Mouse (Mus musculus) limb, embryonic 14.5 days (tissue): ENCODE results near the gene Fndc11. TPM values are rescaled to one million over a fixed set of nuclear protein-coding genes. Genes with fewer than 3 reads are reported as not detected.

Source experiments
- ATAC-seq: fragments of 200-750 bp; cut with Nextera tagmentation; 2 replicates; pipeline ENCODE4 v1.8.0; 2017; ENCODE audit warnings: low read depth, moderate number of reproducible peaks, moderate TSS enrichment; ENCODE audit not compliant: low FRiP score
- DNase-seq: peaks from one replicate; pipeline ENCODE4 v3.0.0-alpha.2; 2015; ENCODE audit warnings: low spot score
- H3K27ac ChIP-seq: fragments of 300-500 bp; sonication (generic); replicated peaks from 2 replicates; pipeline ENCODE4 v1.5.1; 2014; ENCODE audit warnings: low read depth, mild to moderate bottlenecking, low read length, moderate library complexity, mixed read lengths
- H3K27me3 ChIP-seq: fragments of 300-500 bp; sonication (generic); 2 replicates; pipeline ENCODE4 v1.6.1; 2014; ENCODE audit warnings: low read length, mixed read lengths; ENCODE audit not compliant: control insufficient read depth, insufficient read depth
- H3K36me3 ChIP-seq: fragments of 300-500 bp; sonication (generic); 2 replicates; pipeline ENCODE4 v1.6.1; 2014; ENCODE audit warnings: mild to moderate bottlenecking, low read length, moderate library complexity, mixed read lengths; ENCODE audit not compliant: control insufficient read depth, insufficient read depth
- H3K4me1 ChIP-seq: fragments of 300-500 bp; sonication (generic); 2 replicates; pipeline ENCODE4 v1.6.1; 2014; ENCODE audit warnings: antibody characterized with exemption, low read length, mixed read lengths; ENCODE audit not compliant: control insufficient read depth, insufficient read depth
- H3K4me2 ChIP-seq: fragments of 300-500 bp; sonication (generic); replicated peaks from 2 replicates; pipeline ENCODE4 v1.6.1; 2014; ENCODE audit warnings: low read depth, mild to moderate bottlenecking, low read length, moderate library complexity; ENCODE audit not compliant: severe bottlenecking
- H3K4me3 ChIP-seq: fragments of 300-500 bp; sonication (generic); replicated peaks from 2 replicates; pipeline ENCODE4 v1.5.1; 2014; ENCODE audit warnings: low read length
- H3K9ac ChIP-seq: fragments of 300-500 bp; sonication (generic); 2 replicates; pipeline ENCODE4 v1.6.1; 2014; ENCODE audit warnings: mild to moderate bottlenecking, low read depth, low read length, moderate library complexity; ENCODE audit not compliant: severe bottlenecking
- H3K9me3 ChIP-seq: fragments of 300-500 bp; sonication (generic); 2 replicates; pipeline ENCODE4 v1.6.1; 2016; ENCODE audit warnings: low read length; ENCODE audit not compliant: control insufficient read depth
- POLR2A ChIP-seq: fragments of 200-500 bp; IDR thresholded peaks from 2 replicates; pipeline ENCODE4 v1.8.0; 2012; ENCODE audit warnings: inconsistent platforms, mild to moderate bottlenecking, moderate library complexity, borderline replicate concordance; ENCODE audit not compliant: insufficient read depth, insufficient read length; ENCODE audit errors: extremely low read depth
- WGBS: fragments of 180-500 bp; shearing (Covaris S2); extraction: QIAGEN DNeasy Blood & Tissue Kit; methylation state at CpG from one replicate; pipeline ENCODE4 v1.1.7; 2014; 5-methylcytosine and 5-hydroxymethylcytosine counted together
- polyA plus RNA-seq, 2 experiments: library from polyadenylated mRNA; depleted of rRNA in 1 of 2; stranded (reverse) in 1 of 2; unstranded in 1 of 2; fragments of >200 nt; fragmentation: Nextera tagmentation in 1 of 2; extraction: Ambion mirVana in 1 of 2; gene quantifications; 2 replicates each; pipeline versions ENCODE4 v1.2.1 to v1.2.3; 2012 to 2014

Fndc11 gene
- polyA plus RNA-seq, 2 experiments, result 0.28 TPM; not detected in 1

DNA sequence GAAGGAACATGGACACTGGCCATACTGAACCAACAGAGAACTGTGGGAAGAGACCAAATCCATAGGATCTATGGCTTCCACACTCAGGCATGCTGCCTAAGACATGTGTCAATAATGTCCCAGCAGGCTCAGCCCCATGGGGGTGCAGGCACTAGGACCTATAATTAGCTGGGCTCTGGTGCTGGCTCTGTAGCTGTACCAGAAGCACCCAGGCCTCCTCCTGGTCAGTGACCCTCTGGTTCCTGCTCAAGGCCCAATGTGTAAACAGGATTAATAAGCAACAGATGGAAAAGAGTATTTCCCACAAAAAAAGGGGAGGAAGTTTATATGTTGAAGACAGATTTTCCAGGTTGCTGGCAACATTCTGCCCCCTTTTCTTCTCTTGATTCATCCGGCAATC, 33.4 kb downstream of the Fndc11 start:
- 90% methylated on average over 1 of the region's 1 CpGs for WGBS
- Histone ChIP-seq H3K4me1 (no peaks in the 10 kb centered on the region), H3K4me3 (no peak overlapping the region), H3K4me2 (no peak overlapping the region), H3K9ac (no peak overlapping the region), H3K27ac (no peak overlapping the region), H3K36me3 (peaks cover 57% of the 10 kb centered on the region), H3K27me3 (no peaks in the 10 kb centered on the region), H3K9me3 (no peaks in the 10 kb centered on the region)
- DNase-seq (no peak), ATAC-seq (no peak)
- TF ChIP-seq POLR2A, result no peak

DNA sequence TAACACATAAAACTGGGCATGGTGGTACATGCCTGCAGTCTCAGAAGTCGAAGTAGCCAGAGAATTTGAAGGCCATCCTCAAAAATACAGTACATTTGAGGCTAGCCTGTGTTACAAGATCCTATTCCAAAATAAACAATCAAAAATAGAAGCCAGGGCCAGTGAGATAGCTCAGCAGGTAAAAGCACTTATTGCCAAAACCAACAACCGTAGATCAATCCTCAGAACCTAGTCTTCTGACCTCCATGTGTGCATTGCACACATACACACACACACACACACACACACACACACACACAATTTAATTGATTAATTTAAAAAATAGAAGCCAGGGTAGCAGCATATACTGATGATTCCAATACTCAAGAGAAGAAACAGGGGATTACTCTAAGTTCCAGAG, 47.0 kb downstream of the Fndc11 start:
- no peaks in the 10 kb centered on the region for H3K4me1 ChIP-seq
- 88% methylated on average over 2 of the region's 2 CpGs for WGBS
- H3K9me3 ChIP-seq, result no peaks in the 10 kb centered on the region
- peaks cover 77% of the 10 kb centered on the region for H3K36me3 ChIP-seq
- H3K4me2 ChIP-seq, result no peak overlapping the region
- H3K4me3 ChIP-seq, result no peak overlapping the region
- DNase-seq (no peak), ATAC-seq (no peak)
- no peak overlapping the region for H3K27ac ChIP-seq
- no peaks in the 10 kb centered on the region for H3K27me3 ChIP-seq
- TF ChIP-seq POLR2A, result no peak
- no peak overlapping the region for H3K9ac ChIP-seq

DNA sequence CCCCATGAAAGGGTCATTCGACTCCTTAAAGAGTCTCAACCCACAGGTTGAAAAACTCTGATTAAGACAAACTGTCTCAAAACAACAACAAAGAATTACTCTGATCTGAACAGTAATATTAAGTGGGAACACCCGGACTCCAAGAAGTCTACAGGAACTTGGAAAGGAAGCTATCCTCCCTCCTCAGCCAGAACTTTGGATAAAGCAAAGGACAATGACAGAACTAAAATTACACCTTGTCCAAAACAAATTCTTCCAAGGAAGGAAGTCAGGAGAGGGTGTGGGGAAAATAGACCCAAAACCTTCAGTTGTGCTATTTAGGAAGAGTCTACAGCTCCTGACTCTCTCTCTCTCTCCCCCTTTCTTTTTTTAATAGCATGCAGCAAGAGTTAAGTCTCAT, 52.3 kb downstream of the Fndc11 start:
- Histone ChIP-seq H3K4me3 (no peak overlapping the region), H3K4me2 (no peak overlapping the region), H3K4me1 (no peaks in the 10 kb centered on the region), H3K27ac (no peak overlapping the region), H3K36me3 (peaks cover 65% of the 10 kb centered on the region), H3K9ac (no peak overlapping the region), H3K9me3 (no peaks in the 10 kb centered on the region), H3K27me3 (no peaks in the 10 kb centered on the region)
- ATAC-seq (no peak), DNase-seq (no peak)
- no peak for TF ChIP-seq POLR2A
- WGBS, result 88% methylated on average over 2 of the region's 2 CpGs

Other genes with a start within 250 kb of the Fndc11 start
- gene Col20a1, start 233.5 kb upstream of the Fndc11 start, polyA plus RNA-seq (2012; rRNA removed), result 5.7 and 6.1 TPM in 2 replicates
- gene Col20a1, start 233.5 kb upstream of the Fndc11 start, polyA plus RNA-seq (2014; fragmentation: Nextera tagmentation; extraction: Ambion mirVana), result 2.7 and 2.8 TPM in 2 replicates
- 1.9 and 3.1 TPM in 2 replicates for gene Chrna4, start 176.5 kb upstream of the Fndc11 start, polyA plus RNA-seq (2012; rRNA removed)
- gene Chrna4, start 176.5 kb upstream of the Fndc11 start, polyA plus RNA-seq (2014; fragmentation: Nextera tagmentation; extraction: Ambion mirVana), result 2.5 and 2.7 TPM in 2 replicates
- 0.28 and 0.38 TPM in 2 replicates for gene Kcnq2, start 84.7 kb upstream of the Fndc11 start, polyA plus RNA-seq (2012; rRNA removed)
- 0.14 TPM in 1 of 2 replicates, not detected in the other for gene Kcnq2, start 84.7 kb upstream of the Fndc11 start, polyA plus RNA-seq (2014; fragmentation: Nextera tagmentation; extraction: Ambion mirVana)
- gene Eef1a2, start 63.0 kb upstream of the Fndc11 start, polyA plus RNA-seq (2012; rRNA removed), result 0.10 and 0.29 TPM in 2 replicates
- not detected in 2 replicates for gene Eef1a2, start 63.0 kb upstream of the Fndc11 start, polyA plus RNA-seq (2014; fragmentation: Nextera tagmentation; extraction: Ambion mirVana)
- 148 and 220 TPM in 2 replicates for gene Ppdpf, start 32.8 kb upstream of the Fndc11 start, polyA plus RNA-seq (2012; rRNA removed)
- gene Ppdpf, start 32.8 kb upstream of the Fndc11 start, polyA plus RNA-seq (2014; fragmentation: Nextera tagmentation; extraction: Ambion mirVana), result 294 and 354 TPM in 2 replicates
- 0.08 and 0.10 TPM in 2 replicates for gene Ptk6, start 17.2 kb upstream of the Fndc11 start, polyA plus RNA-seq (2012; rRNA removed)
- gene Ptk6, start 17.2 kb upstream of the Fndc11 start, polyA plus RNA-seq (2014; fragmentation: Nextera tagmentation; extraction: Ambion mirVana), result 0.12 and 0.19 TPM in 2 replicates
- 0.05 and 0.13 TPM in 2 replicates for gene Srms, start 6.8 kb upstream of the Fndc11 start, polyA plus RNA-seq (2012; rRNA removed)
- 0.07 TPM in 1 of 2 replicates, not detected in the other for gene Srms, start 6.8 kb upstream of the Fndc11 start, polyA plus RNA-seq (2014; fragmentation: Nextera tagmentation; extraction: Ambion mirVana)
- gene Helz2, start 22.0 kb downstream of the Fndc11 start, polyA plus RNA-seq (2012; rRNA removed), result 6.4 and 8.3 TPM in 2 replicates
- gene Helz2, start 22.0 kb downstream of the Fndc11 start, polyA plus RNA-seq (2014; fragmentation: Nextera tagmentation; extraction: Ambion mirVana), result 1.3 and 1.5 TPM in 2 replicates
- gene Gmeb2, start 68.0 kb downstream of the Fndc11 start, polyA plus RNA-seq (2012; rRNA removed), result 28.6 and 38.4 TPM in 2 replicates
- gene Gmeb2, start 68.0 kb downstream of the Fndc11 start, polyA plus RNA-seq (2014; fragmentation: Nextera tagmentation; extraction: Ambion mirVana), result 17.0 and 19.1 TPM in 2 replicates
- 0.68 and 2.8 TPM in 2 replicates for gene Stmn3, start 94.5 kb downstream of the Fndc11 start, polyA plus RNA-seq (2012; rRNA removed)
- gene Stmn3, start 94.5 kb downstream of the Fndc11 start, polyA plus RNA-seq (2014; fragmentation: Nextera tagmentation; extraction: Ambion mirVana), result 0.28 and 0.29 TPM in 2 replicates
- gene Rtel1, start 99.7 kb downstream of the Fndc11 start, polyA plus RNA-seq (2012; rRNA removed), result 110 and 130 TPM in 2 replicates
- gene Rtel1, start 99.7 kb downstream of the Fndc11 start, polyA plus RNA-seq (2014; fragmentation: Nextera tagmentation; extraction: Ambion mirVana), result 49.0 and 53.3 TPM in 2 replicates
- gene Zgpat, start 144.9 kb downstream of the Fndc11 start, polyA plus RNA-seq (2012; rRNA removed), result 57.4 and 67.9 TPM in 2 replicates
- 37.3 and 47.6 TPM in 2 replicates for gene Zgpat, start 144.9 kb downstream of the Fndc11 start, polyA plus RNA-seq (2014; fragmentation: Nextera tagmentation; extraction: Ambion mirVana)
- gene Arfrp1, start 145.4 kb downstream of the Fndc11 start, polyA plus RNA-seq (2012; rRNA removed), result 81.0 and 89.9 TPM in 2 replicates
- 50.0 and 54.7 TPM in 2 replicates for gene Arfrp1, start 145.4 kb downstream of the Fndc11 start, polyA plus RNA-seq (2014; fragmentation: Nextera tagmentation; extraction: Ambion mirVana)
- 63.3 and 84.7 TPM in 2 replicates for gene Lime1, start 160.1 kb downstream of the Fndc11 start, polyA plus RNA-seq (2012; rRNA removed)
- gene Lime1, start 160.1 kb downstream of the Fndc11 start, polyA plus RNA-seq (2014; fragmentation: Nextera tagmentation; extraction: Ambion mirVana), result 21.3 and 26.8 TPM in 2 replicates
- gene Zbtb46, start 239.4 kb downstream of the Fndc11 start, polyA plus RNA-seq (2012; rRNA removed), result 3.8 and 4.4 TPM in 2 replicates
- 4.3 and 4.4 TPM in 2 replicates for gene Zbtb46, start 239.4 kb downstream of the Fndc11 start, polyA plus RNA-seq (2014; fragmentation: Nextera tagmentation; extraction: Ambion mirVana)